Mouse (Mus musculus) hematopoietic stem cell, adult 5-6 weeks (primary cell): ENCODE results near the gene Pnliprp2. TPM values are rescaled to one million over a fixed set of nuclear protein-coding genes. Genes with fewer than 3 reads are reported as not detected.

Source experiments
- ATAC-seq, 2 experiments: fragments of 125-278 bp in 1 of 2; replicated peaks in 1 of 2; 2 replicates each; pipeline ENCODE4 v1.8.0; 2016 to 2017; ENCODE audit warnings: inconsistent platforms in 2 of 2, mild to moderate bottlenecking in 2 of 2, moderate number of reproducible peaks in 2 of 2, low read depth in 1 of 2, moderate TSS enrichment in 1 of 2; ENCODE audit not compliant: low FRiP score in 2 of 2, poor library complexity in 2 of 2, severe bottlenecking in 2 of 2, insufficient read depth in 1 of 2, low TSS enrichment in 1 of 2
- total RNA-seq: library from RNA; stranded (forward); fragments of 172-1452, 232-1000 nt; gene quantifications from 2 replicates; pipeline ENCODE4 v1.2.3, GENCODE M21; 2017

Gene Pnliprp2
- not detected in 2 replicates for total RNA-seq

- no peak for ATAC-seq
Observed at GRCm38 (mm10) chr19:58759423-58759822, at the start of gene Pnliprp2. Gene Pnliprp2 (plus strand): TSS chr19:58759719.

GRCm38 (mm10) chr19:58717925-58718324 lies 41.6 kb upstream of the Pnliprp2 start:
- no peak for ATAC-seq

- ATAC-seq = no peak
Observed at GRCm38 (mm10) chr19:58720439-58720838, 39.1 kb upstream of the Pnliprp2 start.

- ATAC-seq = no peak
Observed at GRCm38 (mm10) chr19:58726551-58726950, 33.0 kb upstream of the Pnliprp2 start.

GRCm38 (mm10) chr19:58727756-58728155 lies 31.8 kb upstream of the Pnliprp2 start:
- ATAC-seq = no peak

- no peak for ATAC-seq
Observed at GRCm38 (mm10) chr19:58728445-58729031, 31.0 kb upstream of the Pnliprp2 start, which contains the start of gene Pnliprp1. Gene Pnliprp1 (plus strand): TSS chr19:58728887.

- no peak for ATAC-seq
Observed at GRCm38 (mm10) chr19:58733216-58733615, 26.3 kb upstream of the Pnliprp2 start.

- no peak for ATAC-seq
Observed at GRCm38 (mm10) chr19:58738111-58738510, 21.4 kb upstream of the Pnliprp2 start.

GRCm38 (mm10) chr19:58741036-58741435 lies 18.5 kb upstream of the Pnliprp2 start:
- ATAC-seq = no peak

GRCm38 (mm10) chr19:58742711-58743110 lies 16.8 kb upstream of the Pnliprp2 start:
- ATAC-seq = no peak

- no peak for ATAC-seq
Observed at GRCm38 (mm10) chr19:58743736-58744135, 15.8 kb upstream of the Pnliprp2 start.

- no peak for ATAC-seq
Observed at GRCm38 (mm10) chr19:58747498-58748000, 12.0 kb upstream of the Pnliprp2 start.

- no peak for ATAC-seq
Observed at GRCm38 (mm10) chr19:58750822-58751221, 8.7 kb upstream of the Pnliprp2 start.

- ATAC-seq = no peak
Observed at GRCm38 (mm10) chr19:58751504-58751903, 8.0 kb upstream of the Pnliprp2 start.

GRCm38 (mm10) chr19:58758871-58759270 lies 648 bp upstream of the Pnliprp2 start:
- ATAC-seq = no peak

- ATAC-seq = no peak
Observed at GRCm38 (mm10) chr19:58762316-58762715, 2.8 kb downstream of the Pnliprp2 start.

- peak; percentile 32 to 45; a peak in 1 of 4 replicates for ATAC-seq
Observed at GRCm38 (mm10) chr19:58762848-58763541, 3.5 kb downstream of the Pnliprp2 start.

GRCm38 (mm10) chr19:58767329-58767728 lies 7.8 kb downstream of the Pnliprp2 start:
- no peak for ATAC-seq

- no peak for ATAC-seq
Observed at GRCm38 (mm10) chr19:58776461-58776860, 16.9 kb downstream of the Pnliprp2 start.
